Mouse (Mus musculus) embryonic fibroblast, embryonic 13.5 days (primary cell): ENCODE data around the gene Otx2.

Experiments used
- CTCF ChIP-seq: IDR thresholded peaks from 2 replicates; pipeline ENCODE4 v1.5.1; 2011; ENCODE audit warnings: mild to moderate bottlenecking, control low read depth, low read length, moderate library complexity, borderline replicate concordance; ENCODE audit not compliant: insufficient read depth
- POLR2A ChIP-seq: IDR thresholded peaks from 2 replicates; pipeline ENCODE4 v1.6.1; 2011; ENCODE audit warnings: low read depth, mild to moderate bottlenecking, control low read depth, low read length, moderate library complexity

- TF ChIP-seq CTCF (no peak), POLR2A (no peak)
Measured at GRCm38 (mm10) chr14:48608641-48609310, 64.8 kb downstream of the Otx2 start.
